Mouse (Mus musculus) left cerebral cortex, adult 18-20 months (tissue): ENCODE results near the gene Atxn7l1. TPM values are rescaled to one million over a fixed set of nuclear protein-coding genes. Genes with fewer than 3 reads are reported as not detected.

ENCODE experiments used
- DNase-seq, 2 experiments: peaks; one replicate each; pipeline ENCODE4 v3.0.0; 2021 to 2022; ENCODE audit warnings: low spot score in 2 of 2, mixed read lengths in 1 of 2
- total RNA-seq, 2 experiments: library from RNA; stranded (reverse); gene quantifications; 2 replicates each; pipeline ENCODE4 v1.2.3; 2021

Atxn7l1 gene
- total RNA-seq, 2 experiments from 2014 or later = 50.2 to 60.1 TPM

- DNase-seq = no peak
Measured at GRCm38 (mm10) chr12:33271865-33272264, 124.4 kb downstream of the Atxn7l1 start.

- DNase-seq = no peak
Measured at GRCm38 (mm10) chr12:33272441-33272840, 124.9 kb downstream of the Atxn7l1 start.

- no peak for DNase-seq
Measured at GRCm38 (mm10) chr12:33273147-33273546, 125.7 kb downstream of the Atxn7l1 start.

GRCm38 (mm10) chr12:33273668-33274067, 126.2 kb downstream of the Atxn7l1 start:
- DNase-seq = peak in 1 of 2 experiments; percentile 43

- no peak for DNase-seq
Measured at GRCm38 (mm10) chr12:33276028-33276427, 128.5 kb downstream of the Atxn7l1 start.

- DNase-seq = no peak
Measured at GRCm38 (mm10) chr12:33277427-33277826, 129.9 kb downstream of the Atxn7l1 start.

GRCm38 (mm10) chr12:33279159-33279558, 131.7 kb downstream of the Atxn7l1 start:
- no peak for DNase-seq

GRCm38 (mm10) chr12:33280805-33281204, 133.3 kb downstream of the Atxn7l1 start:
- peak; percentile 27 to 69 for DNase-seq

- DNase-seq = no peak
Measured at GRCm38 (mm10) chr12:33284344-33284936, 136.9 kb downstream of the Atxn7l1 start.

GRCm38 (mm10) chr12:33285354-33285753, 137.9 kb downstream of the Atxn7l1 start:
- DNase-seq = no peak

- DNase-seq = no peak
Measured at GRCm38 (mm10) chr12:33285933-33286649, 138.6 kb downstream of the Atxn7l1 start.

- DNase-seq = no peak
Measured at GRCm38 (mm10) chr12:33287686-33288085, 140.2 kb downstream of the Atxn7l1 start.

GRCm38 (mm10) chr12:33288746-33289145, 141.3 kb downstream of the Atxn7l1 start:
- DNase-seq = no peak

- no peak for DNase-seq
Measured at GRCm38 (mm10) chr12:33302070-33302469, 154.6 kb downstream of the Atxn7l1 start.

GRCm38 (mm10) chr12:33302523-33303383, 155.3 kb downstream of the Atxn7l1 start:
- peak in 1 of 2 experiments; percentile 42 for DNase-seq

GRCm38 (mm10) chr12:33303384-33303770, 155.9 kb downstream of the Atxn7l1 start:
- no peak for DNase-seq

GRCm38 (mm10) chr12:33305106-33305505, 157.6 kb downstream of the Atxn7l1 start:
- DNase-seq = no peak

GRCm38 (mm10) chr12:33306476-33306875, 159.0 kb downstream of the Atxn7l1 start:
- no peak for DNase-seq

GRCm38 (mm10) chr12:33308668-33309067, 161.2 kb downstream of the Atxn7l1 start:
- DNase-seq = no peak

- peak; percentile 61 to 84 for DNase-seq
Measured at GRCm38 (mm10) chr12:33313828-33314671, 166.6 kb downstream of the Atxn7l1 start.
